Mouse (Mus musculus): Measurements from ENCODE around the gene Ormdl1. TPM values are rescaled to one million over a fixed set of nuclear protein-coding genes. Genes with fewer than 3 reads are reported as not detected.

Ormdl1 gene
- polyA plus RNA-seq (2012; ENCODE audit: low replicate concordance), result 0.58 and 2.0 TPM in 2 replicates

DNA sequence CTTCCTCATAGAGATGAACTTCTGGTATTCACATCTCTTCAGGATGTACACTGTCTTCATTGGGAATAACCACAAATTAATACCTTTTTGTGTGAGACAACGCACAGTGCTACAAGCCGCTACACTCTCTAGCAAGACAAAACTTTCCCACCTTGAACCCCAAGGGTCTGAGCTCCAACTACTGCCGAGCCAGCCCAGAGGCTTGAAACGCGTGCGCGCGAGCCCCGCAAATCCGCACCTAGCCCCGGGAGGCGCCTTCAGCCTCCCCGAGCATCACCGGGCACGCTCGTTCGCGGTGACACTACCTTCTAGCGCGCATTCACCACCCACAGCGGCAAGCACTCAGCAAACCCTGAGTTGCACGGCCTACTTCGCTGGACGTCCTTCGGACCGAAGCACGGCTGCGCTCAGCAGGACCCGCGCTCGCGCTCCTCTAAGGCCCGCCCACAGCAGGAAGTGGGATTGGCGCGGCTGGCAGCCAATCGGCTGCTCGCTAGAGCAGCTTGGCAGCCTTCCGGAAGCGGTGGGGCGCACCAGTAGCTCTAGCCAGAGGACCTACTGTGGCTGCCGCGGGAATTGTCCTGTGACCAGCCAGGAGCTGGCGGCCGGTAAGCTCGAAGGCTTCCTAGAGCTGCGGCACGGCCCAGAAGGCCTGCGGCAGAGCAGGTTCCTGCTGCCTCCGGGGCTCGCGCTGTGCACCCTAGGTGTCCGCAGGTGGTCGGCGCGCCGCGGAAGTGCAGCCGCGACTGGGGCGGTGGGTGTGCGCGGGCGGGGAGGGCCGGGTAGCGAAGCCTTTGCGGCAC lies at the start of gene Ormdl1, which contains the start of the genes Pms1 and Gm28778:
TSS of gene Ormdl1 (plus strand) at position 515 of the 803 bp plus-strand sequence.
TSS of gene Pms1 (minus strand) at position 438 of the 803 bp plus-strand sequence.
TSS of gene Gm28778 (plus strand) at position 531 of the 803 bp plus-strand sequence.

DNA sequence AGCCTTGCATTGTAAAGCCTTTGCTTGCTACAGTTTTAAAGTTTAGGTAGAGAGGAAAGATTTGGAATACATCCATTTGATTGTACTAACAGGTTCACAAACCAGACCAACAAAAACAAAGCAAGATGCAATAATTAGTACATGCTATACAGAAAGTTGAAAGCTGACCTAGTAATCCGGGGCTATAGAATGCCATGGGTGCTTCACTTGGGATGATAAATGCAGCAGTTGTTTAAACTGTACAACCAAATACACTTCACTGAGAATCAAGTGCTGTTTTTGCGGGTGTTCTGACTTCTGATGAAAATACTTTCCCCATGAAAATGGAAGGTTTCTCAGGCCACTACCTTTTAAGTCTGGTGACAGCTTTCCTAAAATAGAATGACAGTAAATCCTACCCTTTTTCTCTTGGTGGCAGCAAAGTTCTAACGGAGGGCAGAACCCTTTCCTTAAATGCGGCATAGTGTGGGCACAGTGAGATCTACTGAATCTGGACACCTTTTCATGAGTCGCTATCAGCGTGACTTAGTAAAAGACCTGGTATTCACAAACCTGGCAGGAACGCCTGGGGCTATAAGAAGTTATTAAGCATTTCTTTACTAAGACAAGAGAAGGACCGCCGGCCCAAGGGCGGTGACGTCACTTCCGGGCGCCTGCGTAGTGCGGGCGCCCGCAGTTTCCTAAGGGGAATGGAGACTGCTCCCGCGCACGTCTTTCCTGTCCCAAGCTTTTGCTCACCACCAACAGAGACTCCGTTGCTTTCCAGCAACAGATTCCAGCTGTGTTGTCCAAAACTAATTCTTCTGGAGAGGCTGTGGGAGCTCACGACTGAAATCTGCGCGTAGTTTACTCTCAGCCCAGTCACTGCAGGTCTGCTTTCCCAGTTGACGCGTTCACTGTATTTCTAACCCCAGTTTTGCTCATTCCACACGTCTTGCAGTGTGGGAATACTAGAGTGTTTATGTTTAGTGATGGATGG lies 16.4 kb downstream of the Ormdl1 start, which contains the start of gene Osgepl1:
TSS of gene Osgepl1 (plus strand) at position 636 of the 979 bp plus-strand sequence.

DNA sequence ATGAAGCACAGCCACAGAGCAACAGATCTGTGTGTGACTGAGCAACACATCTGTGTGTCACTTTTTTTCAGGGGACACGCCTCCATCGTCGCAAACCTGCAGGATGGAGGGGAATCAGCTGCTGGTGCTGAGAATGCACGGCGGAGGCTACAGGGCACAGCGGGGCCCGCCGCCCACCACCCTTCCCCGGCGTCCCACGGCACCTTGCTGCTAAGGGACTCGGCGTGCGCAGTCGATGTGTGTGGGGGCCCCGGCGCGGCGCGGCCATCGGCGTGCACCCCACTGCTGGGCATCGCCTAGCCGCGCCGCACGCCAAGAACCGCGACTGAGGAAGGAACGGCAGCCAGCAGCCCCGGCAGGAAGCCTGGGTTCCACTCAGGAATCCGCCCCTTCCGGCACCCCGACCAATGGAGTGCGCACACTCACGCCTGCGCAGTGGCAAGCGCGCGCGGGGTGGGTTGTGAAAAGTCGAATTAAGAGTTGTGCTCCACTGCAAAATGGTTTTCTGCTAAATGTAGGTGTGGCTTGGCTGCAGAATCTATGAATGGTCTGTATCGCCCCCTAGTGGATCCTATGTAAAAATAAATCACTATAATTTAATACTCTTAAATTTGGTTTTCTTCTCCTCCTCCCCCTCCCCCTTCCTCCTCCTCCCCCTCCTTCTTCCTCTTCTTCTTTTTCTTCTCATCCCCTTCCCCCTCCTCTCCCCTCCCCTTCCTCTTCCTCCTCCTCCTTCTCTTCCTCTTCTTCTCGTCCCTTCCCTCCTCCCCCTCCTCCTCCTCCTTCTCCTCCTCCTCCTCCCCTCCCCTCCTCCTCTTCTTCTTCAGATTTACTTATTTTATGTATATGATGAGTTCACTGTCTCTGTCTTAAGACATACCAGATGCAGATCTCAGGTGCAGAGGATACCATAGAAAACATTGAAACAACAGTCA lies 55.7 kb downstream of the Ormdl1 start, which contains the start of the genes Asdurf, Gm28551 and Asnsd1:
TSS of gene Asdurf (minus strand) at position 293 of the 935 bp plus-strand sequence.
TSS of gene Gm28551 (minus strand) at position 341 of the 935 bp plus-strand sequence.
TSS of gene Asnsd1 (minus strand) at position 426 of the 935 bp plus-strand sequence.

Other genes with a start within 250 kb of the Ormdl1 start
- not detected in 2 replicates for gene Mstn, start 235.5 kb upstream of the Ormdl1 start, polyA plus RNA-seq (2012; ENCODE audit: low replicate concordance)
- gene 1700019A02Rik, start 109.5 kb upstream of the Ormdl1 start, polyA plus RNA-seq (2012; ENCODE audit: low replicate concordance), result not detected in 2 replicates
- 1.3 and 2.9 TPM in 2 replicates for gene Pms1, start 77 bp upstream of the Ormdl1 start, polyA plus RNA-seq (2012; ENCODE audit: low replicate concordance)
- not detected in 2 replicates for gene Gm28778, start within 50 bp of the Ormdl1 start, polyA plus RNA-seq (2012; ENCODE audit: low replicate concordance)
- gene Osgepl1, start 16.5 kb downstream of the Ormdl1 start, polyA plus RNA-seq (2012; ENCODE audit: low replicate concordance), result 0.45 and 1.2 TPM in 2 replicates
- 41.8 TPM in 1 of 2 replicates, not detected in the other for gene Asdurf, start 55.5 kb downstream of the Ormdl1 start, polyA plus RNA-seq (2012; ENCODE audit: low replicate concordance)
- not detected in 2 replicates for gene Gm28551, start 55.6 kb downstream of the Ormdl1 start, polyA plus RNA-seq (2012; ENCODE audit: low replicate concordance)
- 19.9 and 28.4 TPM in 2 replicates for gene Asnsd1, start 55.7 kb downstream of the Ormdl1 start, polyA plus RNA-seq (2012; ENCODE audit: low replicate concordance)

Measured in hematopoietic multipotent progenitor cell, adult 10-12 weeks (in vitro differentiated cells).